ENCODE assay signal across 8 mouse cellular contexts in genomic region chr7:139412223-139412950, GRCm38 (mm10). TPM values are rescaled to one million over a fixed set of nuclear protein-coding genes. Genes with fewer than 3 reads are reported as not detected.
A peak's percentile ranks its signal among the peaks of the same experiment; 100 is the strongest.
DNase-seq lines count a peak whose midpoint lies in the region; ATAC-seq and TF ChIP-seq lines count a peak whose summit lies in the region.

No protein-coding gene starts in this region.

- H3K4me3 ChIP-seq in bone marrow, adult 2 months (replicated peaks; ENCODE audit: control insufficient read depth, low read depth, low read length): no peak overlapping the region
- no peak overlapping the region for H3K4me3 ChIP-seq in intestine, embryonic 16.5 days (ENCODE audit: low read length)
- no peak overlapping the region for H3K4me3 ChIP-seq in forebrain, embryonic 14.5 days (ENCODE audit: low read depth, low read length)
- H3K4me3 ChIP-seq in hindbrain, embryonic 12.5 days: no peak overlapping the region

- peak overlapping the region; percentile 26; the same call in 1 of the 2 replicates for H3K27ac ChIP-seq in bone marrow, adult 2 months (ENCODE audit: control insufficient read depth, insufficient read depth, low read depth, low read length, poor library complexity)
- peak overlapping the region; percentile 71 for H3K27ac ChIP-seq in intestine, embryonic 16.5 days (ENCODE audit: low read length)
- H3K27ac ChIP-seq in forebrain, embryonic 14.5 days (ENCODE audit: low read depth, low read length): no peak overlapping the region
- no peak overlapping the region; the same call in 1 of the 2 replicates for H3K27ac ChIP-seq in hindbrain, embryonic 12.5 days

- WGBS in bone marrow, adult 2 months: 13% methylated on average over 8 of the region's 8 CpGs
- WGBS in intestine, embryonic 16.5 days: 38% methylated on average over 8 of the region's 8 CpGs
- 54% methylated on average over 8 of the region's 8 CpGs for WGBS in forebrain, embryonic 14.5 days
- 67% methylated on average over 8 of the region's 8 CpGs for WGBS in hindbrain, embryonic 12.5 days

- TF ChIP-seq POLR2A in bone marrow, adult 2 months (IDR thresholded peaks at IDR 0.05; ENCODE audit: borderline replicate concordance, control insufficient read depth, low read depth, low read length): no peak

- no peaks in the 10 kb centered on the region for H3K27me3 ChIP-seq in intestine, embryonic 16.5 days (replicated peaks; ENCODE audit: control insufficient read depth, insufficient read depth, low read length)
- no peaks in the 10 kb centered on the region for H3K27me3 ChIP-seq in forebrain, embryonic 14.5 days (replicated peaks; ENCODE audit: control insufficient read depth, insufficient read depth, low read length)
- H3K27me3 ChIP-seq in hindbrain, embryonic 12.5 days: no peaks in the 10 kb centered on the region

- ATAC-seq in intestine, embryonic 16.5 days: peak; percentile 34; the same call in 1 of the 2 replicates
- no peak for ATAC-seq in forebrain, embryonic 14.5 days
- no peak for ATAC-seq in hindbrain, embryonic 12.5 days (ENCODE audit: low FRiP score)

- H3K9me3 ChIP-seq in intestine, embryonic 16.5 days (ENCODE audit: control insufficient read depth, low read length): no peaks in the 10 kb centered on the region
- no peaks in the 10 kb centered on the region for H3K9me3 ChIP-seq in forebrain, embryonic 14.5 days (replicated peaks; ENCODE audit: control insufficient read depth, low read length)
- H3K9me3 ChIP-seq in hindbrain, embryonic 12.5 days (replicated peaks): no peaks in the 10 kb centered on the region

- no peaks in the 10 kb centered on the region for H3K36me3 ChIP-seq in intestine, embryonic 16.5 days (ENCODE audit: control insufficient read depth, insufficient read depth, low read length)
- H3K36me3 ChIP-seq in forebrain, embryonic 14.5 days (ENCODE audit: control insufficient read depth, insufficient read depth, low read length): no peaks in the 10 kb centered on the region
- no peaks in the 10 kb centered on the region for H3K36me3 ChIP-seq in hindbrain, embryonic 12.5 days

- H3K4me1 ChIP-seq in bone marrow, adult 2 months (ENCODE audit: control insufficient read depth, insufficient read depth, low read length): peaks cover 3% of the 10 kb centered on the region; the same call in 1 of the 2 replicates
- peaks cover 53% of the 10 kb centered on the region for H3K4me1 ChIP-seq in intestine, embryonic 16.5 days (ENCODE audit: control insufficient read depth, insufficient read depth, low read length)
- no peaks in the 10 kb centered on the region for H3K4me1 ChIP-seq in forebrain, embryonic 14.5 days (ENCODE audit: control insufficient read depth, insufficient read depth, low read length)
- peaks cover 13% of the 10 kb centered on the region; the same call in 1 of the 2 replicates for H3K4me1 ChIP-seq in hindbrain, embryonic 12.5 days

- no peak overlapping the region for H3K9ac ChIP-seq in intestine, embryonic 16.5 days (ENCODE audit: low read depth, low read length)
- H3K9ac ChIP-seq in forebrain, embryonic 14.5 days (ENCODE audit: low read length): no peak overlapping the region
- H3K9ac ChIP-seq in hindbrain, embryonic 12.5 days: no peak overlapping the region

- no peak overlapping the region for H3K4me2 ChIP-seq in intestine, embryonic 16.5 days (ENCODE audit: low read depth, low read length)
- H3K4me2 ChIP-seq in forebrain, embryonic 14.5 days (ENCODE audit: low read length): no peak overlapping the region
- no peak overlapping the region for H3K4me2 ChIP-seq in hindbrain, embryonic 12.5 days (replicated peaks)

- peak; percentile 35 for DNase-seq in layer of hippocampus, adult 11-12 months (ENCODE audit: low spot score)
- DNase-seq in layer of hippocampus, adult 18-20 months (ENCODE audit: low spot score in 2 of 2): no peak
- DNase-seq in skeletal muscle tissue, adult 2 months (ENCODE audit: low read depth, low spot score): peak; percentile 29
- no peak for DNase-seq in left cerebral cortex, postnatal 25 days (ENCODE audit: low spot score in 2 of 2)
- DNase-seq in forebrain, embryonic 14.5 days (ENCODE audit: low spot score): no peak

- intact Hi-C loops in left cerebral cortex, postnatal 25 days (cut with DNase I): no loop called here

- TF ChIP-seq CTCF in bone marrow, adult 2 months (IDR thresholded peaks at IDR 0.05; ENCODE audit: control insufficient read depth, insufficient read depth, low read length): no peak

RNA-seq across cellular contexts. Expression of gene Inpp5a, which starts 23.5 kb away (rescaled TPM):
- total RNA-seq in layer of hippocampus, adult 18-20 months (2021): 10 to 100 TPM; 45.5 to 46.1 TPM
- 11.0 and 28.1 TPM in 2 replicates for polyA plus RNA-seq in bone marrow, adult 2 months (2011; ENCODE audit: insufficient read depth, insufficient read length, low replicate concordance, missing spikeins)
- polyA plus RNA-seq in intestine, embryonic 16.5 days (2015; fragmentation: Nextera tagmentation; extraction: Ambion mirVana): 8.9 and 27.7 TPM in 2 replicates
- 10 to 100 TPM; 58.5 to 59.2 TPM for total RNA-seq in left cerebral cortex, postnatal 25 days (2021)
- polyA plus RNA-seq in forebrain, embryonic 14.5 days (2014; fragmentation: Nextera tagmentation; extraction: Ambion mirVana): 12.4 and 13.0 TPM in 2 replicates
- 26.1 and 26.4 TPM in 2 replicates for polyA plus RNA-seq in hindbrain, embryonic 12.5 days (2016; fragmentation: Nextera tagmentation; extraction: Ambion mirVana)

Comparison
In these comparisons a context has a peak if more than half of its experiments do, and no peak if none do; other contexts are left out.
1. DNase-seq: peak in layer of hippocampus, adult 11-12 months (single experiment) and skeletal muscle tissue, adult 2 months (single experiment); none in layer of hippocampus, adult 18-20 months (0 of 2), left cerebral cortex, postnatal 25 days (0 of 2) and forebrain, embryonic 14.5 days (single experiment).
2. H3K27ac ChIP-seq: peak in bone marrow, adult 2 months (single experiment) and intestine, embryonic 16.5 days (single experiment); none in forebrain, embryonic 14.5 days (single experiment) and hindbrain, embryonic 12.5 days (single experiment).